In the genomic region with DNA sequence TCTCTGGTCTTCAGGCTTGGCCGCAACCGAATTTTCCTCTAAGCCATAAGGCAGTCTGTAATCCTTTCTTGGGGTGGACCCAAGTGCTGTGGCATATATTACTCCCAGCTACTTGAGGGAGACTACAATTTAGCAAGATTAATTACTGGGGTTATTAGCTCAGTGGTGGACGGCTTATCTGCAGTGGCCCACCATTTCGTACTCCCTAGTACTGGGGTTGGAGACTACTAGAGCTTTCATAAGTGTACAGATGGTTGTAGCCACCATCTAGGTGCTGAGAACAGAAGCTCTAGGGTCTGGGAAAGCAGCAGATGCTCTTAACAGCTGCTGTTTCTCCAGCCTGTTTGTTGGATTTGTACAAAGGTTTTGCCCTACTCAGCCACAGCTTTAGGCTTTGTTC, we compare ENCODE assay signal across 8 mouse cellular contexts. TPM values are rescaled to one million over a fixed set of nuclear protein-coding genes. Genes with fewer than 3 reads are reported as not detected.
DNase-seq lines count a peak whose midpoint lies in the region; ATAC-seq and TF ChIP-seq lines count a peak whose summit lies in the region.

No protein-coding gene starts in this region.

- no peak for ATAC-seq in embryonic facial prominence, embryonic 11.5 days (replicated peaks; ENCODE audit: insufficient number of reproducible peaks, low FRiP score, low TSS enrichment, low read depth)
- ATAC-seq in erythroid progenitor cell, adult 5-6 weeks (replicated peaks; ENCODE audit: low FRiP score, poor library complexity, severe bottlenecking), result no peak

- peak overlapping the region; percentile 72 for H3K4me2 ChIP-seq in embryonic facial prominence, embryonic 11.5 days (ENCODE audit: low read depth, low read length)

- no peak for TF ChIP-seq POLR2A in olfactory bulb, adult 2 months (IDR thresholded peaks at IDR 0.05; ENCODE audit: insufficient read depth, low read depth, low read length)

- no peaks in the 10 kb centered on the region for H3K4me1 ChIP-seq in embryonic facial prominence, embryonic 11.5 days (ENCODE audit: control insufficient read depth, insufficient read depth, low read length)
- peaks cover 22% of the 10 kb centered on the region for H3K4me1 ChIP-seq in limb, embryonic 10.5 days
- no peaks in the 10 kb centered on the region; the same call in 1 of the 2 replicates for H3K4me1 ChIP-seq in olfactory bulb, adult 2 months (ENCODE audit: control insufficient read depth, insufficient read depth, low read length)

- peak overlapping the region; percentile 89 for H3K9ac ChIP-seq in embryonic facial prominence, embryonic 11.5 days (replicated peaks; ENCODE audit: low read length)

- TF ChIP-seq CTCF in layer of hippocampus, adult 2 months (conservative IDR thresholded peaks at IDR 0.05), result no peak
- no peak for TF ChIP-seq CTCF in olfactory bulb, adult 2 months (IDR thresholded peaks at IDR 0.05; ENCODE audit: insufficient read depth, low read depth, low read length)

- H3K27me3 ChIP-seq in embryonic facial prominence, embryonic 11.5 days (ENCODE audit: control insufficient read depth, insufficient read depth, low read length), result no peaks in the 10 kb centered on the region
- peaks cover under 1% of the 10 kb centered on the region; the same call in 1 of the 2 replicates for H3K27me3 ChIP-seq in limb, embryonic 10.5 days (ENCODE audit: low read depth, poor library complexity, severe bottlenecking)

- WGBS in embryonic facial prominence, embryonic 11.5 days, result 38% methylated on average over 4 of the region's 4 CpGs
- WGBS in limb, embryonic 10.5 days, result 37% methylated on average over 4 of the region's 4 CpGs
- WGBS in olfactory bulb, adult 2 months, result 9% methylated on average over 4 of the region's 4 CpGs

- no peaks in the 10 kb centered on the region for H3K9me3 ChIP-seq in embryonic facial prominence, embryonic 11.5 days (replicated peaks; ENCODE audit: control insufficient read depth, low read length)
- H3K9me3 ChIP-seq in limb, embryonic 10.5 days (replicated peaks), result no peaks in the 10 kb centered on the region

- H3K36me3 ChIP-seq in embryonic facial prominence, embryonic 11.5 days (replicated peaks; ENCODE audit: control insufficient read depth, insufficient read depth, low read depth, low read length), result peaks cover 11% of the 10 kb centered on the region
- H3K36me3 ChIP-seq in limb, embryonic 10.5 days, result peaks cover 43% of the 10 kb centered on the region

- peak overlapping the region; percentile 97 for H3K27ac ChIP-seq in layer of hippocampus, adult 2 months
- H3K27ac ChIP-seq in embryonic facial prominence, embryonic 11.5 days (replicated peaks; ENCODE audit: low read depth, low read length), result no peak overlapping the region
- peak overlapping the region; percentile 95 for H3K27ac ChIP-seq in limb, embryonic 10.5 days
- H3K27ac ChIP-seq in olfactory bulb, adult 2 months (ENCODE audit: insufficient read depth, low read depth, low read length), result no peak overlapping the region

- H3K4me3 ChIP-seq in layer of hippocampus, adult 2 months, result peak overlapping the region; percentile 73
- peak overlapping the region; percentile 84 for H3K4me3 ChIP-seq in embryonic facial prominence, embryonic 11.5 days (ENCODE audit: low read depth, low read length)
- peak overlapping the region; percentile 89 for H3K4me3 ChIP-seq in limb, embryonic 10.5 days
- H3K4me3 ChIP-seq in olfactory bulb, adult 2 months (ENCODE audit: insufficient read depth, low read depth, low read length), result peak overlapping the region; percentile 23

- DNase-seq in layer of hippocampus, adult 2 months (ENCODE audit: low spot score in 2 of 2), result no peak
- DNase-seq in layer of hippocampus, postnatal 36 days, result no peak
- DNase-seq in embryonic facial prominence, embryonic 11.5 days (ENCODE audit: low spot score), result no peak
- no peak for DNase-seq in limb, embryonic 10.5 days (ENCODE audit: low spot score)
- DNase-seq in gastrocnemius, adult 18-20 months (ENCODE audit: low spot score), result no peak
- no peak for DNase-seq in adrenal gland, postnatal 25 days

RNA-seq across cellular contexts. Expression of a gene that starts 1.0 kb away (rescaled TPM):
- 100 to 1,000 TPM; 195 to 201 TPM for total RNA-seq in layer of hippocampus, adult 2 months (2021)
- 100 to 1,000 TPM; 194 to 206 TPM for total RNA-seq in layer of hippocampus, postnatal 36 days (2021)
- polyA plus RNA-seq in embryonic facial prominence, embryonic 11.5 days (2014; fragmentation: Nextera tagmentation; extraction: Ambion mirVana), result 543 and 552 TPM in 2 replicates
- 501 and 523 TPM in 2 replicates for polyA plus RNA-seq in limb, embryonic 10.5 days (2016; fragmentation: Nextera tagmentation; extraction: Ambion mirVana)
- polyA plus RNA-seq in olfactory bulb, adult 2 months (2012; ENCODE audit: insufficient read depth, insufficient read length, low replicate concordance, missing spikeins), result not detected in 2 replicates
- 10 to 100 TPM; 32.4 to 38.4 TPM for total RNA-seq in gastrocnemius, adult 18-20 months (2021)
- total RNA-seq in adrenal gland, postnatal 25 days (2021), result 297 and 304 TPM in 2 replicates
- total RNA-seq in erythroid progenitor cell, adult 5-6 weeks (2015; ENCODE audit: low replicate concordance), result 181 and 260 TPM in 2 replicates
- 219 and 274 TPM in 2 replicates for total RNA-seq in erythroid progenitor cell, adult 5-6 weeks (2017; ENCODE audit: low replicate concordance)

RNA-seq across cellular contexts. Expression of a gene that starts 8.5 kb away (rescaled TPM):
- total RNA-seq in layer of hippocampus, adult 2 months (2021), result 1 to 10 TPM; 4.6 to 6.9 TPM
- 1 to 10 TPM; 5.5 to 6.0 TPM for total RNA-seq in layer of hippocampus, postnatal 36 days (2021)
- polyA plus RNA-seq in embryonic facial prominence, embryonic 11.5 days (2014; fragmentation: Nextera tagmentation; extraction: Ambion mirVana), result 4.1 and 4.7 TPM in 2 replicates
- polyA plus RNA-seq in limb, embryonic 10.5 days (2016; fragmentation: Nextera tagmentation; extraction: Ambion mirVana), result 1.9 and 2.4 TPM in 2 replicates
- polyA plus RNA-seq in olfactory bulb, adult 2 months (2012; ENCODE audit: insufficient read depth, insufficient read length, low replicate concordance, missing spikeins), result not detected in 2 replicates
- total RNA-seq in gastrocnemius, adult 18-20 months (2021), result under 1 TPM in 1 of 2 experiments, not detected in 1; 0.17 TPM
- 0.30 and 0.95 TPM in 2 replicates for total RNA-seq in adrenal gland, postnatal 25 days (2021)
- total RNA-seq in erythroid progenitor cell, adult 5-6 weeks (2015; ENCODE audit: low replicate concordance), result 179 and 188 TPM in 2 replicates
- total RNA-seq in erythroid progenitor cell, adult 5-6 weeks (2017; ENCODE audit: low replicate concordance), result 123 and 145 TPM in 2 replicates

Comparison
In these comparisons a context has a peak if more than half of its experiments do, and no peak if none do; other contexts are left out.
1. H3K27ac ChIP-seq: peak in layer of hippocampus, adult 2 months (single experiment) and limb, embryonic 10.5 days (single experiment); none in embryonic facial prominence, embryonic 11.5 days (single experiment) and olfactory bulb, adult 2 months (single experiment).
2. H3K4me3 ChIP-seq: peak in every context shown above with its lines; median percentile 89 in limb, embryonic 10.5 days; 84 in embryonic facial prominence, embryonic 11.5 days; 73 in layer of hippocampus, adult 2 months; 23 in olfactory bulb, adult 2 months.
3. RNA of a gene that starts 8.5 kb away (total RNA-seq): 123 to 188 TPM in erythroid progenitor cell, adult 5-6 weeks; 4.6 to 6.9 TPM in layer of hippocampus, adult 2 months, 5.5 to 6.0 TPM in layer of hippocampus, postnatal 36 days, 0.30 to 0.95 TPM in adrenal gland, postnatal 25 days and 0.17 TPM in gastrocnemius, adult 18-20 months; every median in the first group is over 10 times any median in the second.